Mouse (Mus musculus) CH12.LX (cell line): Measurements from ENCODE around the gene Exoc1. TPM values are rescaled to one million over a fixed set of nuclear protein-coding genes. Genes with fewer than 3 reads are reported as not detected.

Source experiments
- DNase-seq: peaks from one replicate; pipeline ENCODE4 v3.0.0-alpha.2; 2013; ENCODE audit errors: extremely low read depth
- H3K27ac ChIP-seq: 2 replicates; pipeline ENCODE4 v1.5.1; 2012; ENCODE audit warnings: low read depth, mild to moderate bottlenecking, control low read depth, moderate library complexity; ENCODE audit not compliant: insufficient read depth
- H3K27me3 ChIP-seq: replicated peaks from 2 replicates; pipeline ENCODE3; 2012; ENCODE audit warnings: inconsistent platforms
- H3K36me3 ChIP-seq, 2 experiments: replicated peaks in 1 of 2; 2 replicates each; pipeline versions ENCODE3 to v1.6.1; 2012; ENCODE audit warnings: inconsistent platforms in 1 of 2, low read length in 1 of 2, mild to moderate bottlenecking in 1 of 2, mixed read lengths in 1 of 2, moderate library complexity in 1 of 2; ENCODE audit not compliant: control insufficient read depth in 1 of 2, insufficient read depth in 1 of 2
- H3K4me1 ChIP-seq, 2 experiments: 2 replicates each; pipeline ENCODE4 v1.6.1; 2012; ENCODE audit warnings: inconsistent platforms in 1 of 2, moderate library complexity in 1 of 2; ENCODE audit not compliant: insufficient read depth in 2 of 2, control insufficient read depth in 1 of 2
- H3K4me2 ChIP-seq: 2 replicates; pipeline ENCODE4 v1.6.1; 2012; ENCODE audit warnings: low read depth, mild to moderate bottlenecking, control low read depth; ENCODE audit not compliant: poor library complexity, insufficient read depth, severe bottlenecking
- H3K4me3 ChIP-seq, 3 experiments: fragments of 150-350 bp in 1 of 3; sonication (generic) in 1 of 3; replicated peaks in 1 of 3; 2 replicates each; pipeline versions ENCODE3 to v1.5.1; 2011 to 2012; ENCODE audit warnings: low read depth in 2 of 3, low read length in 2 of 3, mild to moderate bottlenecking in 2 of 3, moderate library complexity in 2 of 3, control low read depth in 1 of 3, improper control_type of control experiment in 1 of 3, inconsistent platforms in 1 of 3, mixed read lengths in 1 of 3; ENCODE audit not compliant: poor library complexity in 1 of 3
- H3K79me2 ChIP-seq: replicated peaks from 2 replicates; pipeline ENCODE4 v1.6.1; 2012; ENCODE audit warnings: mild to moderate bottlenecking, moderate library complexity; ENCODE audit not compliant: control insufficient read depth, poor library complexity, insufficient read depth, severe bottlenecking; ENCODE audit errors: extremely low read depth
- H3K9ac ChIP-seq: 2 replicates; pipeline ENCODE4 v1.6.1; 2012; ENCODE audit warnings: low read depth, mild to moderate bottlenecking, control low read depth, moderate library complexity; ENCODE audit not compliant: insufficient read depth
- H3K9me3 ChIP-seq: replicated peaks from 2 replicates; pipeline ENCODE3; 2012; ENCODE audit warnings: low read length, inconsistent platforms, mixed read lengths
- BHLHE40 ChIP-seq: IDR thresholded peaks from 2 replicates; pipeline ENCODE4 v1.6.1; 2011; ENCODE audit warnings: mild to moderate bottlenecking, low read depth, low read length, improper control_type of control experiment
- E2F4 ChIP-seq: IDR thresholded peaks from 2 replicates; pipeline ENCODE4 v1.6.1; 2011; ENCODE audit warnings: low read depth, low read length, improper control_type of control experiment; ENCODE audit not compliant: insufficient replicate concordance
- ETS1 ChIP-seq: conservative IDR thresholded peaks from 2 replicates; pipeline ENCODE4 v1.6.1; 2012; ENCODE audit warnings: low read depth, mild to moderate bottlenecking, inconsistent platforms, low read length, improper control_type of control experiment, moderate library complexity
- GABPA ChIP-seq: IDR thresholded peaks from 2 replicates; pipeline ENCODE4 v1.6.1; 2012; ENCODE audit warnings: low read depth, low read length, improper control_type of control experiment, inconsistent platforms; ENCODE audit not compliant: insufficient replicate concordance
- HCFC1 ChIP-seq: IDR thresholded peaks from 2 replicates; pipeline ENCODE4 v1.6.1; 2012; ENCODE audit warnings: low read depth, mild to moderate bottlenecking, inconsistent platforms, low read length, improper control_type of control experiment
- MAFK ChIP-seq: IDR thresholded peaks from 2 replicates; pipeline ENCODE4 v1.6.1; 2011; ENCODE audit warnings: low read length, improper control_type of control experiment; ENCODE audit not compliant: insufficient replicate concordance
- MAX ChIP-seq: IDR thresholded peaks from 2 replicates; pipeline ENCODE4 v1.6.1; 2011; ENCODE audit warnings: low read length, improper control_type of control experiment
- MAZ ChIP-seq: IDR thresholded peaks from 2 replicates; pipeline ENCODE4 v1.6.1; 2012; ENCODE audit warnings: low read depth, mild to moderate bottlenecking, inconsistent platforms, low read length, improper control_type of control experiment, moderate library complexity
- MXI1 ChIP-seq: IDR thresholded peaks from 2 replicates; pipeline ENCODE4 v1.6.1; 2011; ENCODE audit warnings: mild to moderate bottlenecking, low read depth, low read length, improper control_type of control experiment
- POLR2AphosphoS2 ChIP-seq: IDR thresholded peaks from 2 replicates; pipeline ENCODE4 v1.6.1; 2011; ENCODE audit warnings: low read depth, low read length, improper control_type of control experiment
- SIN3A ChIP-seq: IDR thresholded peaks from 2 replicates; pipeline ENCODE4 v1.6.1; 2012; ENCODE audit warnings: low read length, improper control_type of control experiment, inconsistent platforms
- SMC3 ChIP-seq: IDR thresholded peaks from 2 replicates; pipeline ENCODE4 v1.6.1; 2011; ENCODE audit warnings: low read depth, low read length, improper control_type of control experiment
- ZC3H11A ChIP-seq: IDR thresholded peaks from 2 replicates; pipeline ENCODE4 v1.6.1; 2012; ENCODE audit warnings: low read depth, mild to moderate bottlenecking, inconsistent platforms, low read length, improper control_type of control experiment
- ZKSCAN1 ChIP-seq: IDR thresholded peaks from 2 replicates; pipeline ENCODE4 v1.6.1; 2012; ENCODE audit warnings: low read depth, inconsistent platforms, low read length, improper control_type of control experiment, borderline replicate concordance
- dilution Hi-C: fragments of 300-500 bp; cut with MboI; formaldehyde crosslinking; loops from 2 replicates; pipeline ENCODE4 v1.14.3; 2020; ENCODE audit warnings: low sequenced_read_pairs; ENCODE audit not compliant: extremely low pct_unique_long_range_greater_than_20kb, extremely low pct_ligation_motif_present
- in situ Hi-C: fragments of 300-500 bp; cut with MboI; formaldehyde crosslinking; loops from 3 replicates; pipeline ENCODE4 v1.14.3; 2019; ENCODE audit warnings: low sequenced_read_pairs, low pct_ligation_motif_present, low pct_unique_long_range_greater_than_20kb, mixed read lengths
- polyA plus RNA-seq: library from polyadenylated mRNA; unstranded; fragments of >175 nt; gene quantifications from 2 replicates; pipeline ENCODE4 v1.2.1, GENCODE M21; 2012; ENCODE audit warnings: low read depth; ENCODE audit not compliant: insufficient read length
- total RNA-seq, 2 experiments: library from RNA; depleted of rRNA; stranded (reverse); fragments of 300-350 nt in 1 of 2; fragments of >200 nt in 1 of 2; gene quantifications; 2 replicates each; pipeline ENCODE4 v1.2.3; 2012 to 2014

Exoc1 gene
- total and polyA plus RNA-seq, 3 experiments, result 26.6 to 32.6 (median 30.4) TPM

DNA sequence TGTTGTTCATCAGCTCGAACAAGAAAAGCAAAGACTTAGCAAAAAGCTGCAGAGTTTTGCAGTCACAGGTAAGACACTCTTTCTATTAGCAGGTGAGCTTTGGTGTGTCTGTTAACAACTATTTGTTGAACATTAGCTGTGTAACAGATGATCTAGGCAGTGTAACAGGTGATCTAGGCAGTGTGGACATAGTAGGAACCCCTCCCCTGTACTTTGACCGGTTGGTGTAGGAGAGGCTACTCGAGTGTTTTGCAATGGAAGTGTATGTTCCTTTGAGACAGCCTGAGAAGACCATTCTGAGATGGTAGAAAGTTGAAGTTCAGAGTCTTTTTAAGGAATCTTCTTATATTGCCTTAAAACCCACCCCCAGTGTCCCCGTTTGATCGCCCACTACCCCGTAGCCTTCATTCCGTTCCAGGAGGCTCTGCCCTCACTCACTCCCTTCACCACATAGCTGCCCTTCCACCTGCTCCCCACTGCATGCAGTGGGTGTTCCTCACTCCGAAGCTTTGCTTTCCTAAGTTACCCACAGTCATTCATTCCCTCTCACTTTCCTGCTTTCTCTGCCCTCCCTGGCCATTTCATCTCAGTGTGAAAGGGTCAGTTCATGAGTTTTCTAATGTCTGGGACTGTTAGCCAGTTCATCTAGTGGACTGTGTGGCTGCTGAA, 80.7 kb downstream of the Exoc1 start:
- no peak for TF ChIP-seq POLR2AphosphoS2
- Histone ChIP-seq H3K36me3 (peaks cover 60 to 89% of the 10 kb centered on the region in 2 experiments), H3K4me1 (no peaks in the 10 kb centered on the region), H3K79me2 (no peaks in the 10 kb centered on the region), H3K4me2 (no peak overlapping the region), H3K9me3 (no peaks in the 10 kb centered on the region), H3K27me3 (no peaks in the 10 kb centered on the region), H3K4me3 (no peak overlapping the region), H3K27ac (no peak overlapping the region), H3K9ac (no peak overlapping the region)
- in situ Hi-C loops, result no loop called here
- dilution Hi-C loops, result no loop called here
- DNase-seq, result no peak

DNA sequence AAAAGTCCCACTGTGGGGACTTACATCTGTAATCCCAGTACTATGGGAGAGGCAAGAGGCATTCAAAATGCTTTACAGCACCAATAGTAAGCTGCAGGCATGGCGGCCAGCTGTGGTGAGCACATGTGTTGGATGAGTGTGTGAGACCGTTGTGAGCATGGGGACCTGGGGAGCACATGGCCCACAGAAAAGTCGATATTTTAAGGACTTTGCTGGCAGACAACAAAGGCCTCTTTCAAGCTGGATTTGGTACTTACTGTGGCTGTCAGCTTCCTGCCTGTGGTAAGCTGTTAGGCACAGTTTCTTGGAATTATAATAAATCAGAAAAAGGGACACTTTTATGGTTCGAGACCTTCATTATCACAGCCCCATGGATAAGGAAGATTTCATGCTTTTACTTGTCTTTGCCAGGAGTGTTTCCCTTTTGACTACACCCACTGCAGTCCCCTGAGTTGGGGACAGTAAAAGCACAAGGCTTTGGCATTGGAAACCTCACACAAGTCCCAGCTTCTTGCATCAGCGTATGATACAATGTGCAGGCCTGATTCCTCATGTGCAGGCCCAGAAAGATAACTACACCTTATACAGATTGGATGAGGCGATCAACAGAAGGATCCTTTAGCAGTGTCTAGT, 83.9 kb downstream of the Exoc1 start:
- Histone ChIP-seq H3K4me1 (no peaks in the 10 kb centered on the region), H3K9ac (no peak overlapping the region), H3K4me3 (no peak overlapping the region), H3K27ac (no peak overlapping the region), H3K4me2 (no peak overlapping the region), H3K79me2 (no peaks in the 10 kb centered on the region), H3K9me3 (no peaks in the 10 kb centered on the region), H3K27me3 (no peaks in the 10 kb centered on the region), H3K36me3 (peaks cover 65 to 87% of the 10 kb centered on the region in 2 experiments)
- in situ Hi-C loops (no loop called here), dilution Hi-C loops (no loop called here)
- TF ChIP-seq SMC3, result no peak
- TF ChIP-seq ZC3H11A, result no peak
- no peak for TF ChIP-seq MAFK
- no peak for TF ChIP-seq HCFC1
- no peak for TF ChIP-seq SIN3A
- no peak for TF ChIP-seq MAX
- TF ChIP-seq MXI1, result no peak
- no peak for TF ChIP-seq ZKSCAN1
- no peak for TF ChIP-seq GABPA
- no peak for TF ChIP-seq E2F4
- no peak for TF ChIP-seq ETS1
- no peak for TF ChIP-seq MAZ
- no peak for TF ChIP-seq BHLHE40
- DNase-seq, result no peak
